Mouse (Mus musculus): ENCODE results near the gene Trove2.

DNA sequence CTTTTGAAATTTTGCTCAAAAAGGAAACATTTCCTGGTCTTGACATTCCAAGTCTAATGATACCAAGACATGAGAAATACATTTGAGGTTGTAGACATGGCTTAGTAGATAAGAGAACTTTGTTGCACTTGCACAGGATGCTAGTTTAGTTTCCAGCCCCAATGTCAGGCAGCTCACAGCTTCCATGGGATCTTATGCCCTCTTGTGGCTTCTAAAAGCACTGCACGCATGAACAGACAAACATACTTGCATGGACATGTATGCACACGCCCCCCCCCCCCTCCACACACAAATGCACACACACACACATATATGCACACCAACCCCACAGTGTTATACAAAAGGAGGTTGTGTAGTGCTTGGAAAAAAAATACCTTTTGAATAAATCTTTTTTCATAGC lies 46.0 kb downstream of the Trove2 start:
- peak; percentile 71 for TF ChIP-seq CTCF (conservative IDR thresholded peaks at IDR 0.05; ENCODE audit: low read length)
- TF ChIP-seq NANOG (IDR thresholded peaks at IDR 0.05; ENCODE audit: borderline replicate concordance, low read length): no peak
- TF ChIP-seq POU5F1 (IDR thresholded peaks at IDR 0.05; ENCODE audit: borderline replicate concordance, low read length): no peak

Data from E14TG2a.4 (cell line).